Mouse (Mus musculus) heart, postnatal 0 days (tissue): ENCODE data around the gene Ago3. TPM values are rescaled to one million over a fixed set of nuclear protein-coding genes. Genes with fewer than 3 reads are reported as not detected.

Source experiments
- ATAC-seq: fragments of 200-750 bp; cut with Nextera tagmentation; 2 replicates; pipeline ENCODE4 v1.8.0; 2017; ENCODE audit warnings: low read depth, moderate number of reproducible peaks, moderate library complexity; ENCODE audit not compliant: insufficient read depth
- DNase-seq: peaks from one replicate; pipeline ENCODE4 v3.0.0-alpha.2; 2016; ENCODE audit warnings: low spot score
- H3K27ac ChIP-seq: fragments of 300-500 bp; sonication (generic); 2 replicates; pipeline ENCODE4 v1.5.1; 2014; ENCODE audit warnings: low read depth, mild to moderate bottlenecking
- H3K27me3 ChIP-seq: fragments of 300-500 bp; sonication (generic); 2 replicates; pipeline ENCODE4 v1.6.1; 2014; ENCODE audit warnings: low read length, mixed read lengths; ENCODE audit not compliant: control insufficient read depth, insufficient read depth
- H3K36me3 ChIP-seq: fragments of 300-500 bp; sonication (generic); replicated peaks from 2 replicates; pipeline ENCODE4 v1.6.1; 2014; ENCODE audit warnings: low read length, mixed read lengths; ENCODE audit not compliant: control insufficient read depth, insufficient read depth
- H3K4me1 ChIP-seq: fragments of 300-500 bp; sonication (generic); 2 replicates; pipeline ENCODE4 v1.6.1; 2014; ENCODE audit warnings: antibody characterized with exemption; ENCODE audit not compliant: control insufficient read depth, insufficient read depth
- H3K4me2 ChIP-seq: fragments of 300-500 bp; sonication (generic); 2 replicates; pipeline ENCODE4 v1.6.1; 2014; ENCODE audit warnings: low read depth, mild to moderate bottlenecking, low read length, moderate library complexity
- H3K4me3 ChIP-seq: fragments of 300-500 bp; sonication (generic); 2 replicates; pipeline ENCODE4 v1.5.1; 2014; ENCODE audit warnings: low read depth, low read length
- H3K9ac ChIP-seq: fragments of 300-500 bp; sonication (generic); replicated peaks from 2 replicates; pipeline ENCODE4 v1.6.1; 2014; ENCODE audit warnings: low read depth, low read length, mixed read lengths
- H3K9me3 ChIP-seq: fragments of 300-500 bp; sonication (generic); replicated peaks from 2 replicates; pipeline ENCODE4 v1.6.1; 2016; ENCODE audit warnings: low read length; ENCODE audit not compliant: control insufficient read depth
- CTCF ChIP-seq: IDR thresholded peaks from 2 replicates; pipeline ENCODE4 v1.5.1; 2016; ENCODE audit warnings: antibody characterized with exemption, control low read depth, low read depth
- EP300 ChIP-seq: IDR thresholded peaks from 2 replicates; pipeline ENCODE4 v1.6.1; 2016; ENCODE audit warnings: antibody characterized with exemption, low read depth
- WGBS: fragments of 180-500 bp; shearing (Covaris S2); extraction: QIAGEN DNeasy Blood & Tissue Kit; methylation state at CpG from one replicate; pipeline ENCODE4 v1.1.7; 2014; 5-methylcytosine and 5-hydroxymethylcytosine counted together
- polyA plus RNA-seq: library from polyadenylated mRNA; unstranded; fragments of >200 nt; fragmentation: Nextera tagmentation; extraction: Ambion mirVana; gene quantifications from 2 replicates; pipeline ENCODE4 v1.2.1, GENCODE M21; 2015
- total RNA-seq: library from RNA; depleted of rRNA; stranded (reverse); fragments of >200 nt; gene quantifications from 2 replicates; pipeline ENCODE4 v1.2.3, GENCODE M21; 2014; ENCODE audit warnings: low replicate concordance; rRNA removed

Ago3 gene
- total RNA-seq = 3.3 and 35.2 TPM in 2 replicates
- polyA plus RNA-seq = 7.3 and 8.3 TPM in 2 replicates

GRCm38 (mm10) chr4:126429347-126430079 is at the start of gene Ago3:
Gene Ago3, minus strand, starts transcription at chr4:126429556.
- TF ChIP-seq EP300 = peak; percentile 41; the same call in 1 of the 2 replicates
- TF ChIP-seq CTCF = no peak
- Histone ChIP-seq H3K9me3 (no peaks in the 10 kb centered on the region), H3K4me3 (peak within 1 kb of the TSS; percentile 98), H3K9ac (peak within 1 kb of the TSS; percentile 92), H3K27me3 (no peaks in the 10 kb centered on the region), H3K4me1 (no peaks in the 10 kb centered on the region), H3K36me3 (no peaks in the 10 kb centered on the region), H3K27ac (peak within 1 kb of the TSS; percentile 87), H3K4me2 (peak within 1 kb of the TSS; percentile 98)
- ATAC-seq (peak; percentile 94), DNase-seq (peak; percentile 89)
- under 1% methylated on average over 37 of the region's 65 CpGs for WGBS

- Histone ChIP-seq H3K4me2 (no peak overlapping the region), H3K27me3 (no peaks in the 10 kb centered on the region), H3K27ac (no peak overlapping the region), H3K4me3 (no peak overlapping the region), H3K9ac (no peak overlapping the region), H3K36me3 (no peaks in the 10 kb centered on the region), H3K4me1 (no peaks in the 10 kb centered on the region), H3K9me3 (no peaks in the 10 kb centered on the region)
- DNase-seq (no peak), ATAC-seq (no peak)
- WGBS = 37% methylated on average over 5 of the region's 5 CpGs
- no peak for TF ChIP-seq EP300
- no peak for TF ChIP-seq CTCF
Measured at GRCm38 (mm10) chr4:126473031-126473430, 43.7 kb upstream of the Ago3 start.

GRCm38 (mm10) chr4:126469334-126469733 is 40.0 kb upstream of the Ago3 start:
- no peaks in the 10 kb centered on the region for H3K27me3 ChIP-seq
- no peak overlapping the region for H3K4me2 ChIP-seq
- H3K9ac ChIP-seq = no peak overlapping the region
- TF ChIP-seq EP300 (no peak), CTCF (no peak)
- H3K4me3 ChIP-seq = no peak overlapping the region
- no peaks in the 10 kb centered on the region for H3K9me3 ChIP-seq
- 57% methylated on average over 1 of the region's 1 CpGs for WGBS
- H3K36me3 ChIP-seq = no peaks in the 10 kb centered on the region
- no peak overlapping the region for H3K27ac ChIP-seq
- ATAC-seq (no peak), DNase-seq (no peak)
- H3K4me1 ChIP-seq = peaks cover 8% of the 10 kb centered on the region; the same call in 1 of the 2 replicates

GRCm38 (mm10) chr4:126468925-126469324 is 39.6 kb upstream of the Ago3 start:
- Histone ChIP-seq H3K36me3 (no peaks in the 10 kb centered on the region), H3K4me1 (peaks cover 8% of the 10 kb centered on the region; the same call in 1 of the 2 replicates), H3K9me3 (no peaks in the 10 kb centered on the region), H3K27ac (no peak overlapping the region), H3K4me3 (peak overlapping the region; percentile 75), H3K27me3 (no peaks in the 10 kb centered on the region), H3K9ac (no peak overlapping the region; the same call in 1 of the 2 replicates), H3K4me2 (peak overlapping the region; percentile 90)
- TF ChIP-seq CTCF = no peak
- TF ChIP-seq EP300 = no peak
- 6% methylated on average over 8 of the region's 8 CpGs for WGBS
- no peak for DNase-seq
- peak; percentile 22; the same call in 1 of the 2 replicates for ATAC-seq

- Histone ChIP-seq H3K4me1 (peaks cover 8% of the 10 kb centered on the region; the same call in 1 of the 2 replicates), H3K27me3 (no peaks in the 10 kb centered on the region), H3K4me2 (peak within 1 kb of the TSS; percentile 90), H3K36me3 (no peaks in the 10 kb centered on the region), H3K9ac (peak within 1 kb of the TSS; percentile 68), H3K27ac (peak within 1 kb of the TSS; percentile 51), H3K9me3 (no peaks in the 10 kb centered on the region), H3K4me3 (peak within 1 kb of the TSS; percentile 75)
- WGBS = under 1% methylated on average over 52 of the region's 55 CpGs
- DNase-seq (peak; percentile 95), ATAC-seq (peak; percentile 92)
- TF ChIP-seq CTCF = peak; percentile 95
- peak; percentile 39; the same call in 1 of the 2 replicates for TF ChIP-seq EP300
Measured at GRCm38 (mm10) chr4:126468285-126468901, 39.0 kb upstream of the Ago3 start, which contains the start of gene Ago1. Gene Ago1, minus strand, starts transcription at chr4:126468583.
